Mouse (Mus musculus): ENCODE data around the gene Xrcc1. TPM values are rescaled to one million over a fixed set of nuclear protein-coding genes. Genes with fewer than 3 reads are reported as not detected.

Xrcc1 gene
- total and polyA plus RNA-seq, 3 experiments, result 81.7 to 148 (median 136) TPM

- no peaks in the 10 kb centered on the region for H3K9me3 ChIP-seq (replicated peaks; ENCODE audit: low read length)
- no peaks in the 10 kb centered on the region for H3K27me3 ChIP-seq (replicated peaks)
- dilution Hi-C loops (cut with MboI; ENCODE audit: extremely low pct_ligation_motif_present, extremely low pct_unique_long_range_greater_than_20kb, low sequenced_read_pairs), result no loop called here
- H3K9ac ChIP-seq (ENCODE audit: insufficient read depth, low read depth), result no peak overlapping the region
- H3K36me3 ChIP-seq (replicated peaks in 1 of 2; ENCODE audit: control insufficient read depth in 1 of 2, insufficient read depth in 1 of 2, low read length in 1 of 2), result peaks cover 20 to 39% of the 10 kb centered on the region in 2 experiments
- no peak for DNase-seq (ENCODE audit: extremely low read depth)
- in situ Hi-C loops (cut with MboI; ENCODE audit: low pct_ligation_motif_present, low pct_unique_long_range_greater_than_20kb, low sequenced_read_pairs), result loop anchor here (10.0 kb wide), 2 partner anchors 57 to 107 kb away; no protein-coding TSS in a partner anchor
- TF ChIP-seq MAFK (IDR thresholded peaks at IDR 0.05; ENCODE audit: insufficient replicate concordance, low read length), result no peak
- TF ChIP-seq MAX (IDR thresholded peaks at IDR 0.05; ENCODE audit: low read length), result no peak
- H3K79me2 ChIP-seq (replicated peaks; ENCODE audit: control insufficient read depth, extremely low read depth, insufficient read depth, poor library complexity, severe bottlenecking), result no peaks in the 10 kb centered on the region
- H3K4me2 ChIP-seq (ENCODE audit: insufficient read depth, low read depth, poor library complexity, severe bottlenecking), result no peak overlapping the region
- no peak overlapping the region for H3K4me3 ChIP-seq (replicated peaks in 1 of 3; ENCODE audit: low read depth in 2 of 3, low read length in 2 of 3, poor library complexity in 1 of 3)
- no peak overlapping the region for H3K27ac ChIP-seq (ENCODE audit: insufficient read depth, low read depth)
- peaks cover 0 to 39% of the 10 kb centered on the region in 2 experiments; a peak in 2 of 4 replicates for H3K4me1 ChIP-seq (ENCODE audit: control insufficient read depth in 1 of 2, insufficient read depth in 2 of 2)
Measured at GRCm38 (mm10) chr7:24537591-24537990, 8.5 kb upstream of the Xrcc1 start.

DNA sequence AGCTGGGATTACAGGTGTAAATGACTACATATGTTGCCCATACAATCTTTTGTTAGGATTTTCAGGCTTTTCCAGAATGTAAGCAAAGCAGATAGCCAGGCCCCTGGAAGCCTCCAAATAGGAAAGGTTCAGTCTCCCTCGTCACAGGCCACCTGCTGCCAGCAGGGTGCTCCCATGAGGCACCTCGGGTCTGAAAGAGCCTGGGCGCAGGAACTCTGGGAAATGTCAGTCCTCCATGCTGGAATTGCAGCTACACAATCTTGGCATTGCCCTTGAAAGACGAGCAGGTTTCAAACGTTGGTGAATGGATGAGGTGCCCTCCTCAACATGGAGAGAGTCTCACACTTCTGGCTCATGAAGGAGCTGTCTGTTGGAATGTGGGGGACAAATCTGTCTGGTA, 7.9 kb upstream of the Xrcc1 start:
- Histone ChIP-seq H3K27me3 (replicated peaks) (no peaks in the 10 kb centered on the region), H3K9ac (ENCODE audit: insufficient read depth, low read depth) (no peak overlapping the region), H3K4me1 (ENCODE audit: control insufficient read depth in 1 of 2, insufficient read depth in 2 of 2) (peaks cover 0 to 35% of the 10 kb centered on the region in 2 experiments; a peak in 2 of 4 replicates), H3K27ac (ENCODE audit: insufficient read depth, low read depth) (no peak overlapping the region), H3K9me3 (replicated peaks; ENCODE audit: low read length) (no peaks in the 10 kb centered on the region), H3K36me3 (replicated peaks in 1 of 2; ENCODE audit: control insufficient read depth in 1 of 2, insufficient read depth in 1 of 2, low read length in 1 of 2) (peaks cover 19 to 36% of the 10 kb centered on the region in 2 experiments), H3K4me3 (replicated peaks in 1 of 3; ENCODE audit: low read depth in 2 of 3, low read length in 2 of 3, poor library complexity in 1 of 3) (no peak overlapping the region), H3K79me2 (replicated peaks; ENCODE audit: control insufficient read depth, extremely low read depth, insufficient read depth, poor library complexity, severe bottlenecking) (no peaks in the 10 kb centered on the region), H3K4me2 (ENCODE audit: insufficient read depth, low read depth, poor library complexity, severe bottlenecking) (no peak overlapping the region)
- DNase-seq (ENCODE audit: extremely low read depth), result no peak
- dilution Hi-C loops (cut with MboI; ENCODE audit: extremely low pct_ligation_motif_present, extremely low pct_unique_long_range_greater_than_20kb, low sequenced_read_pairs), result no loop called here
- in situ Hi-C loops (cut with MboI; ENCODE audit: low pct_ligation_motif_present, low pct_unique_long_range_greater_than_20kb, low sequenced_read_pairs), result loop anchor here (10.0 kb wide), 2 partner anchors 57 to 107 kb away; no protein-coding TSS in a partner anchor
- TF ChIP-seq SMC3 (IDR thresholded peaks at IDR 0.05; ENCODE audit: low read depth, low read length) (peak; percentile 23; the same call in 1 of the 2 replicates), CTCF (conservative IDR thresholded peaks at IDR 0.05 in 1 of 2, IDR thresholded peaks at IDR 0.05 in 1 of 2; ENCODE audit: low read depth in 2 of 2, low read length in 2 of 2) (peak in 1 of 2 experiments; percentile 19; a peak in 2 of 4 replicates), MEF2A (IDR thresholded peaks at IDR 0.05; ENCODE audit: borderline replicate concordance, low read depth, low read length) (no peak), JUN (IDR thresholded peaks at IDR 0.05; ENCODE audit: insufficient read depth, low read depth, low read length) (no peak)

DNA sequence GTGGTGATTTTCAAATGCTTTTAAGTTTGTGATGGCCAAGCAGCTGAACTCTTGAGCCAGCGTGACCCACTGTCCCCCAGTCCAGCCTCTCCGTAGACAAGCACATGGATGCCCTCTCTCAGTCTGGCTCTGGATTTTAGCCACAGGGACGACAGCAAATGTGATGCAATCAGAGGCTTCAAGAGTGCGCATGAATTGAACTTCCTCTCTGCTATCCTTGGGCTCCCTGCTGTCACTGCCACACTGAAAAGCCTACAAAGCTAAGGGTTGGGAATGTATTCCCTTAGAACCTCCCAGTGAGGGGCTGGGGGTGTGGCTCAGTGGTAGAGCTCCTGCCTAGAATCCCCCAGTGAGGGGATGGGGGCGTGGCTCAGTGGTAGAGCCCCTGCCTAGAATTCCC, 7.4 kb upstream of the Xrcc1 start:
- in situ Hi-C loops (cut with MboI; ENCODE audit: low pct_ligation_motif_present, low pct_unique_long_range_greater_than_20kb, low sequenced_read_pairs) (loop anchor here (10.0 kb wide), 2 partner anchors 56 to 106 kb away; no protein-coding TSS in a partner anchor), dilution Hi-C loops (cut with MboI; ENCODE audit: extremely low pct_ligation_motif_present, extremely low pct_unique_long_range_greater_than_20kb, low sequenced_read_pairs) (no loop called here)
- Histone ChIP-seq H3K4me1 (ENCODE audit: control insufficient read depth in 1 of 2, insufficient read depth in 2 of 2) (peaks cover 0 to 29% of the 10 kb centered on the region in 2 experiments; a peak in 2 of 4 replicates), H3K9ac (ENCODE audit: insufficient read depth, low read depth) (no peak overlapping the region), H3K79me2 (replicated peaks; ENCODE audit: control insufficient read depth, extremely low read depth, insufficient read depth, poor library complexity, severe bottlenecking) (no peaks in the 10 kb centered on the region), H3K27me3 (replicated peaks) (no peaks in the 10 kb centered on the region), H3K36me3 (replicated peaks in 1 of 2; ENCODE audit: control insufficient read depth in 1 of 2, insufficient read depth in 1 of 2, low read length in 1 of 2) (peaks cover 13 to 30% of the 10 kb centered on the region in 2 experiments), H3K4me3 (replicated peaks in 1 of 3; ENCODE audit: low read depth in 2 of 3, low read length in 2 of 3, poor library complexity in 1 of 3) (no peak overlapping the region), H3K4me2 (ENCODE audit: insufficient read depth, low read depth, poor library complexity, severe bottlenecking) (no peak overlapping the region), H3K27ac (ENCODE audit: insufficient read depth, low read depth) (no peak overlapping the region), H3K9me3 (replicated peaks; ENCODE audit: low read length) (no peaks in the 10 kb centered on the region)
- DNase-seq (ENCODE audit: extremely low read depth), result no peak
- TF ChIP-seq JUND (conservative IDR thresholded peaks at IDR 0.05; ENCODE audit: low read depth, low read length), result no peak
- no peak for TF ChIP-seq E2F4 (IDR thresholded peaks at IDR 0.05; ENCODE audit: insufficient replicate concordance, low read depth, low read length)
- no peak for TF ChIP-seq ELF1 (IDR thresholded peaks at IDR 0.05; ENCODE audit: low read depth, low read length)
- no peak for TF ChIP-seq ZNF384 (IDR thresholded peaks at IDR 0.05; ENCODE audit: low read depth, low read length)
- TF ChIP-seq BHLHE40 (IDR thresholded peaks at IDR 0.05; ENCODE audit: low read depth, low read length), result no peak
- TF ChIP-seq CHD1 (IDR thresholded peaks at IDR 0.05; ENCODE audit: low read depth, low read length), result no peak
- TF ChIP-seq CTCF (conservative IDR thresholded peaks at IDR 0.05 in 1 of 2, IDR thresholded peaks at IDR 0.05 in 1 of 2; ENCODE audit: low read depth in 2 of 2, low read length in 2 of 2), result no peak
- TF ChIP-seq ETS1 (conservative IDR thresholded peaks at IDR 0.05; ENCODE audit: low read depth, low read length), result no peak
- TF ChIP-seq MAX (IDR thresholded peaks at IDR 0.05; ENCODE audit: low read length), result no peak
- TF ChIP-seq KAT2A (IDR thresholded peaks at IDR 0.05; ENCODE audit: insufficient replicate concordance, low read length), result no peak
- no peak for TF ChIP-seq PAX5 (IDR thresholded peaks at IDR 0.05; ENCODE audit: low read length)
- TF ChIP-seq GABPA (IDR thresholded peaks at IDR 0.05; ENCODE audit: insufficient replicate concordance, low read depth, low read length), result no peak
- TF ChIP-seq NELFE (IDR thresholded peaks at IDR 0.05; ENCODE audit: low read depth, low read length), result no peak
- no peak for TF ChIP-seq USF1 (IDR thresholded peaks at IDR 0.05; ENCODE audit: low read depth, low read length)
- no peak for TF ChIP-seq RAD21 (IDR thresholded peaks at IDR 0.05; ENCODE audit: low read depth, low read length)
- TF ChIP-seq HCFC1 (IDR thresholded peaks at IDR 0.05; ENCODE audit: low read depth, low read length), result no peak
- no peak for TF ChIP-seq MAZ (IDR thresholded peaks at IDR 0.05; ENCODE audit: low read depth, low read length)
